Mouse (Mus musculus): Measurements from ENCODE around the gene Ncam1. TPM values are rescaled to one million over a fixed set of nuclear protein-coding genes. Genes with fewer than 3 reads are reported as not detected.

Ncam1 gene
- total RNA-seq, 2 experiments from 2014 or later = 0.14 TPM; not detected in 1

GRCm38 (mm10) chr9:49691344-49691743, 107.4 kb downstream of the Ncam1 start:
- ATAC-seq (replicated peaks; ENCODE audit: low FRiP score, low TSS enrichment, poor library complexity, severe bottlenecking) = no peak

DNA sequence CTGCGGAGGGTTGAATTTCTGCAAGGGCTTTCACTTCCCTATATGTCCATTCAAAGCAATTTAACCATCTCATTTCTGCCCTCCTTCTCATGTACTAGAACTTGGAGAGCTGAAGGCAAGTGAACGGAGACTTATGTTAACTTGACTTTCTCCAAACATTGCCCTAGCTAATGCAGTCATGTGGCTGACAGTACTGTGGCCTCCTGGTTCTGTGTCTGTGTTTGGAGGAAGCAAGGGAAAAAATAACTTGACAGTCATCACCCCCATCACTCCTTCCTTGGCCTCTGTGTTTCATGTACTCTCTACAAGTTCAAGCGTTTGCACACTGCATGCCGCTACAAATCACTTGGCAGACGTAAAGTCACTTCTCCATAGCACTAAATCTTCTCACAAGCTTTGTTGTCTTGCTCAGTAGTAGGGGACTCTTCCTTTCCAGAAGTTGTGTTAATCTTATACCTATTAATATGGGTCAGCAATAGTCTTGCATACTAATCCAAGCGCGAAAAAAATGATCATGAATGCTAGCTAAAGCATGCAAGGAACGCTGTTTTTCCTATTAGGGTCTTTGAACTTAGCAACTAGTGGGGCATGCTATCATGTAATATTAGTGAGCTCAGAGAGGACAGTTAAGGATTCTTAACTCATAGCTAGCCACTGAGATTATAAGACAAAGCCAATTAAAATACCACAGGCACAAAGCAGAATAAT, 115.0 kb downstream of the Ncam1 start:
- no peak for ATAC-seq (replicated peaks; ENCODE audit: low FRiP score, low TSS enrichment, poor library complexity, severe bottlenecking)

- ATAC-seq (replicated peaks; ENCODE audit: low FRiP score, low TSS enrichment, poor library complexity, severe bottlenecking) = no peak
These were observed 116.8 kb downstream of the Ncam1 start for GRCm38 (mm10) chr9:49681848-49682469.

DNA sequence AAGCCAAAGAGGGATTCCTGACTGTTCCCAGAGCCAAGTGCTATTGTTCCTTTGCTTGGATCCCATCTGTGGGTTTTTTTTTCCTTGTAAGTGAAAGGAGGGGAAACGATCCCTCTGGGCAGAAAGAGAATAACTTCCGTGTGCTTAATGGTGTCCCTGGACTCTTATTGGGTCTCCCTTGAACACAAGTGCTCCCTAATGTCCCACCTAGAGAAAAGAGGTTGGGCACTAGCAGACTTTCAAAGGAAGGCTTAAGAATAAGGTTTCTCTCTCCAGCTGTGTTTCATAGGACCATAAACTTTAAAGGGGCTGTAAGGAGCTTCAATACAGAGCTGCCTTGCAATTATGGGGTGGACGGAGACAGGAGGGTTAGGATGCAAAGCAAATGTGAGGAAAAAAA, 119.5 kb downstream of the Ncam1 start:
- no peak for ATAC-seq (replicated peaks; ENCODE audit: low FRiP score, low TSS enrichment, poor library complexity, severe bottlenecking)

DNA sequence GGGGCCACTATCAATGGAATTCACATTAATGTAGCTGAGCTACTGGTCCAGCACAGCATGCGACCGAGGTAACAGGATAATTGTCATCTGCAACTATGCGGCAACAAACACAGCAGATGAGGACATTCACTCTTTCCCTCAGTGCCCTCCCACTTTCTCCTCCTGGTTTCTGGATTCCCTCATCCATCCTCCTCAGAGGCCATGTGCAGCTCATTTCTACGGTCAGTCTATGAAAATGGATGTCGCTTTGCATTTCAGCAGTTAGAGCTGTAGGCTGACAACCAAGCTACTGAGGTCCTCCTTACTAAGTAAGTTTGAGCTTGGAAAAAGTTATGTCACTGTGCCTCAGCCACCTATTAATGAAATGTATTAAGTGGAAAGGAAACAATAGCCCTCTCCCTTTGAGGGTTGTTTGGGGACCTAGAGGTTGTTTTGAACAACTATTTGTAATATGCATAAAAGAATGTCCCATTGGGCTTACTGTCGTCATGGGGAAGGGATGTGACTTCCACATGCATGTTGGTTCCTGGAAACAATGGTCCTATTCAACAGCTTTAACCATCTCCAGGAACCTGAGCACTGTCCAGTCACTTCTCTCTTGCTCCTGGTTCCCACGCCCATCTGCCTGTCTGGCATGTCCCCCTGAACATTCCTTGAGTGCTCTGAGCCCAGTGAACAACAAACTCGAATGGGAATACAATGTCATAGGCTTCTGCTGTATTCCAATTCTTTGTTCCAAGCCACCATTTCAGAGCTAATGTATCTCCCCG, 122.8 kb downstream of the Ncam1 start:
- no peak for ATAC-seq (replicated peaks; ENCODE audit: low FRiP score, low TSS enrichment, poor library complexity, severe bottlenecking)

- no peak for ATAC-seq (replicated peaks; ENCODE audit: low FRiP score, low TSS enrichment, poor library complexity, severe bottlenecking)
These were observed 126.0 kb downstream of the Ncam1 start for GRCm38 (mm10) chr9:49672646-49673199.

GRCm38 (mm10) chr9:49667066-49667465, 131.7 kb downstream of the Ncam1 start:
- no peak for ATAC-seq (replicated peaks; ENCODE audit: low FRiP score, low TSS enrichment, poor library complexity, severe bottlenecking)

GRCm38 (mm10) chr9:49665361-49665760, 133.4 kb downstream of the Ncam1 start:
- no peak for ATAC-seq (replicated peaks; ENCODE audit: low FRiP score, low TSS enrichment, poor library complexity, severe bottlenecking)

DNA sequence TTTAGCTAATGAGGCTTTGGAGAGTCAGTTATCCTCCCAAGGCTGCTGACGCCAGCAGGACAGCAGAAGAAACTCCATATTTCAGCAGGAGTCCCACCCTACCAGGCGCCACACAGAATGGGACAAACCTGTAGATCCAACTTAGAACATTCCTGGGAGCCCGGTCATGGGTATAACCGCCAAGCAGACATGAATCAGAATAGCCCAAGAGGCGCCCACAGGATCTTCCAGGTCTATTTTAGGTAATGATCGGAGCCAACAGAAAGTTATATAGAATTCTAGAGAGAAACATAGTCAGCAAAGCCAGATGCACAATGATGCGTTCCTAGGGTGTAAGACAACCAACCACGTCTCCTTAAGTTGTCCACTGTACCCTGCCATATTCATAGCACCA, 134.8 kb downstream of the Ncam1 start:
- ATAC-seq (replicated peaks; ENCODE audit: low FRiP score, low TSS enrichment, poor library complexity, severe bottlenecking) = no peak

DNA sequence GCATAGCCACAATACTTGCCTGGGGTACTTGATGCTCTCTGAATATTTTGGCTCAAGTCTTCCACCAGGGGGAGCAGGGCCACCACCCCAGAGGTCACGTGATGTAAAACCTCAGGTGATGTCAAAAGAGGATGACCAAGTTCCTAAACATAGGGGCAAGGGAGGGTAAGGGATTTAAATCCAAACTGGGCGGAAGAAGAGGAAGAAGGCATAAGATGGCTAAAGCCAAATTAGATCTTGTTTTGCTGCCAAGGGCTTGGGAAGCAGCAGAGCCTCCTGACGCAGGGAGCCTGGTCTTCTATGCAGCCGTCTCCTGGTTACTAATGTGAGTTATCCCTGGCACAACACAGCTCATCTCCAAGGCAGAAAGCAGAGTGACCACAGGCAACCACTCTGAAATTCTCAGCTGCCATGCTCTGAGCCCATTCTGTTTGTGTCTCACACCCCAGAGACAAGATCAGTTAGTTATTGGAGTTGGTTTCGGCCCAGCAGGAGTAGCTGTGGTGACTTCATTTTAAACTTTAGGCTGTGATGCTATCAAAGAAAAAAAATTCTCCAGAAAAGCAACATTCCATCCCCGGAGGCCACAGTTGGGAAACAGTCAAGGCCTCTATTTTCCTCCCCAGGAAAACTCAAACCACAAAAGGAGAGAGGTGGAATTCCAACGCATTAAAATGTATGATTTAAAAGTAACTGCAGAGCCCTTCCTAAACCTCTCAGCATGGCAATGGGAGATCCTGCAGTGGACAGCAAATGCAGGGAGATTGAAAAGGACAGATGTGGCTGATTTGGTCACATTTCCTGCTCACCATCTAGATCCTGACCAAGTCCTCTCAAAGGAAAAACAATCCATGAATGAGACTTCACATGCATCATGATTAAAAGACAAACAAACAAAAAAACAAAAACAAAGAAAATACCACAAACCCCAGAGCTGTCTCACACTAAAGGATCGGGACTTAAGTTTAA, 135.5 kb downstream of the Ncam1 start:
- ATAC-seq (replicated peaks; ENCODE audit: low FRiP score, low TSS enrichment, poor library complexity, severe bottlenecking) = no peak

GRCm38 (mm10) chr9:49661480-49661879, 137.2 kb downstream of the Ncam1 start:
- ATAC-seq (replicated peaks; ENCODE audit: low FRiP score, low TSS enrichment, poor library complexity, severe bottlenecking) = no peak

DNA sequence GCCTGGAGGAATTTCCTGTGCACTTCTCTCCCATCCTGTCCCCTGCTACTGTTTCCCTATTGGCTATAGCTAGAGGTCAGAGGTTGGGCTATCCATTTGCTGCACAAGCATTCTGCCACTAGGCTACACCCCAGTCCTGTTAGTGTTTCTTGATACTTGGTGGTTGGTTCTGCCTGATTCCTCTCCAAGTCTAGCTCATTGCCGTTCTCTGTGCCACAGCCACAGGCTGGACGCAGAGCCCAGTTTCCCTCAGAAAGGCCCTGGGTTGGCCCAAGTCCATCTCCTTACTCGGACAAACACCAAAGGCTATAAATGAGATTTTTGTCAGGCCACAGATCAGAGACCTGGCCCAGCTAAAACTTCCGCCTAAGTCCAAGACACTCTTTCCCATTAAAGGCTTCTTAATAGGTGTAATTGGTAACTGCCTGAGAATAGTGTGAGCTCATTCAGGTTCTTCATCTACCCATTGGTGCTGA, 140.3 kb downstream of the Ncam1 start:
- ATAC-seq (replicated peaks; ENCODE audit: low FRiP score, low TSS enrichment, poor library complexity, severe bottlenecking) = no peak

GRCm38 (mm10) chr9:49654470-49654869, 144.3 kb downstream of the Ncam1 start:
- ATAC-seq (replicated peaks; ENCODE audit: low FRiP score, low TSS enrichment, poor library complexity, severe bottlenecking) = no peak

DNA sequence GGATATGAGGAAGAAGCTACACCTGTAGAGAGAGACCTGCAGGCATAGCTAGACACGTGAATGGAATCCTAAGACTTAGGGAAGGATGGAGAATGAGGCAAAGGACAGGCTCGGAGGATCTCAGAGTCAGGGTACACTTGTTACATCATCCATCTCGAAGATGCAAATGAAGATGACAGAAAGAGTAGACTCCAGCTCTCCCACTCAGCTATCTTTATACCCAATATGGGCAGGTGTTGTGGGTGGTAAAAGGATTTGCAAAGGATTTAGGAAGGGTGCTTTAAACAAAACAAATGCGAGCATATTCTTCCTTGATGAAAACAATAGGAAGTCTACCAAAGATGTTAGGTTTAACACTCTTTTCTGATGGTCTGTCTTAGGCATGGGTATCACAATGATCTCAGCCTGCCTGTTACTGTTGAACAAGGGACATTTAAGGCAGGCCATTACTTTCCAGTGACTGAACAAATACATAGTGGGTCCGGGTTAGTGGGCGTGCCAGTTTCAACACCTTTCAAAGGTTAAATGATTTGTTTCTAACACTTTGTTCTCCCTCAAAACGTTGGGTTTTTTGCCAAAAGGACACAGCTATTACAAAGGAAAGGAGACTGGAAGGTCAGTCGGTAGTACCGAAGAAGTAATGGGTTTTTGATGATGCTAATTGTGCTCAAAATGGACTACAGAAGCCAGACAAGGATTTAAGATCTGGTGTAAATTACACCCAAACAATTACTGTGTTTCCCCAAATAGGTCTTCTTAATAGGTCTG, 145.1 kb downstream of the Ncam1 start:
- no peak for ATAC-seq (replicated peaks; ENCODE audit: low FRiP score, low TSS enrichment, poor library complexity, severe bottlenecking)

DNA sequence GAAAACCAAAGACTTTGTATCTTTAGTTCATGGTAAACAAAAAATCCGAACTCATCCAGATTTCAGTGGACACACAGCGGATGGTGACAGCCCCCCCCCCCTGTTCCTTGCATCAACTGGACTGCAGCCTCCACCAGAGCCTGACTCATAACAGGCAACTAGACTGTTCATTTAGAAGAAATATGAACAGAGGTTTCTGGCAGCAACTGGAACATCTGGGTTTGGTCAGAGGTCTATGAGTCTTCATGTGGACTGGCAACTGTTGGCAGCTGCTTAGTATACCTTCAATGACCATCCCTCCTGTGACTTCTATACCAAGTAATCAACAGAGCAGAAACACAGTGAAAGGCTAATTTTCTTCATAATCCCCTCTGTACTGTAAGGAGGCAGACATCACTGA, 154.4 kb downstream of the Ncam1 start:
- ATAC-seq (replicated peaks; ENCODE audit: low FRiP score, low TSS enrichment, poor library complexity, severe bottlenecking) = no peak

GRCm38 (mm10) chr9:49640764-49641163, 158.0 kb downstream of the Ncam1 start:
- ATAC-seq (replicated peaks; ENCODE audit: low FRiP score, low TSS enrichment, poor library complexity, severe bottlenecking) = no peak

GRCm38 (mm10) chr9:49640142-49640541, 158.6 kb downstream of the Ncam1 start:
- ATAC-seq (replicated peaks; ENCODE audit: low FRiP score, low TSS enrichment, poor library complexity, severe bottlenecking) = no peak

GRCm38 (mm10) chr9:49637955-49638354, 160.8 kb downstream of the Ncam1 start:
- no peak for ATAC-seq (replicated peaks; ENCODE audit: low FRiP score, low TSS enrichment, poor library complexity, severe bottlenecking)
